ENCODE assay signal across 10 mouse cellular contexts in the genomic region with DNA sequence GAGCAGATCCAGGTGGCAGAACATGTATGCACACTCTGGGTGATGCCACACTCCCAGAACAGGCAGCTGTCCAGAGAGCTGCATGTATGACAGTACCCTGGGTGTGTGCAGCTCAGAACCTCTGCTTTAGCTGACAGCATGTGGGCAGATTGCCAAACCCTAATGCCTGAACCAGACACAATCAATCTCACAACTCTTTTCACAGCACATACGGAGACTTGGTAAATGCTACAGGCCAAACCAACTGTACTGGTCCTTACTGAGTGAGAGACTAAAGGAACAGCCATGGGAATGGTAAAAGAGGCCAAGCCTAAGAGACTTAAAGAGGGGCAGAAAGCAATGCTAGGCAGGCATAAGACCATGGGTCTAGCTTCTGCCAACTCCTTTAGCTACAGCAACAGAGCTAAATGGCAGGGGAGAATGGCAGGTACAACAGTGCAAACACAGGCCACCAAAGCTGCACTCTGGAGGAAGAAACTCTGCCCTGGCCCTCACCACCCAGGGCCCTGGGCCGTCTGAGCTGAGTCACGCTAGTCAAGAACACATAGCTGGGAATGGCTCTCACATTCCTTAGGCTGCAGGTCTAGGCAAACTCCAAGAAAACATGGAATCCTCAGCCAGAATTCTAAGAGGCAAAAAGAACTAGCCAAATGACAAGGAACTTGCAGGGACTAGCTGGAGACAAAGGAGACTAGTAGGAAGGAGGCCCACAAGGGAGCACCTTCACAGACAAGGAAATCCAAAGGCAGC.
DNase-seq lines count a peak whose midpoint lies in the region; ATAC-seq and TF ChIP-seq lines count a peak whose summit lies in the region.
"Had no signal": no experiment of that assay in that cellular context is flagged by ENCODE, and none has a peak within 500 bp of the region (broad histone marks: within the 10 kb centered on the region; RNA-seq: fewer than 3 reads in every experiment).

No protein-coding gene starts in this region.

- peaks cover 9% of the 10 kb centered on the region for H3K4me1 ChIP-seq in liver, embryonic 13.5 days (replicated peaks)
- peaks cover 8% of the 10 kb centered on the region for H3K4me1 ChIP-seq in liver, embryonic 11.5 days (replicated peaks; ENCODE audit: control insufficient read depth, insufficient read depth, low read length)
- H3K4me1 ChIP-seq in forebrain, postnatal 0 days (ENCODE audit: insufficient read depth) = no peaks in the 10 kb centered on the region
- H3K4me1 ChIP-seq in midbrain, embryonic 15.5 days = no peaks in the 10 kb centered on the region
- H3K4me1 ChIP-seq in kidney, embryonic 15.5 days = no peaks in the 10 kb centered on the region

- H3K9me3 ChIP-seq in liver, embryonic 13.5 days (replicated peaks) = no peaks in the 10 kb centered on the region
- no peaks in the 10 kb centered on the region for H3K9me3 ChIP-seq in liver, embryonic 11.5 days (ENCODE audit: control insufficient read depth, low read length)
- H3K9me3 ChIP-seq in forebrain, postnatal 0 days (ENCODE audit: low read length) = no peaks in the 10 kb centered on the region
- no peaks in the 10 kb centered on the region for H3K9me3 ChIP-seq in midbrain, embryonic 15.5 days
- no peaks in the 10 kb centered on the region for H3K9me3 ChIP-seq in kidney, embryonic 15.5 days (replicated peaks)

- no peaks in the 10 kb centered on the region for H3K27me3 ChIP-seq in liver, embryonic 13.5 days
- no peaks in the 10 kb centered on the region for H3K27me3 ChIP-seq in liver, embryonic 11.5 days (replicated peaks; ENCODE audit: control insufficient read depth, insufficient read depth, low read length)
- H3K27me3 ChIP-seq in forebrain, postnatal 0 days (ENCODE audit: insufficient read depth, low read length) = no peaks in the 10 kb centered on the region
- no peaks in the 10 kb centered on the region for H3K27me3 ChIP-seq in midbrain, embryonic 15.5 days (replicated peaks)
- no peaks in the 10 kb centered on the region for H3K27me3 ChIP-seq in kidney, embryonic 15.5 days

- peak; percentile 45 to 47 for DNase-seq in cerebellum, postnatal 10 days
- no peak for DNase-seq in cerebellum, postnatal 36 days
- no peak for DNase-seq in liver, embryonic 13.5 days
- no peak for DNase-seq in liver, embryonic 11.5 days (ENCODE audit: low spot score)
- DNase-seq in forebrain, postnatal 0 days = peak; percentile 55
- no peak for DNase-seq in cerebellum, adult 11-12 months
- DNase-seq: thymus, postnatal 4 days had no signal

- H3K4me3 ChIP-seq in liver, embryonic 13.5 days (replicated peaks) = no peak overlapping the region
- no peak overlapping the region for H3K4me3 ChIP-seq in liver, embryonic 11.5 days (ENCODE audit: low read depth, low read length)
- no peak overlapping the region for H3K4me3 ChIP-seq in forebrain, postnatal 0 days (ENCODE audit: low read depth, low read length)
- H3K4me3 ChIP-seq in midbrain, embryonic 15.5 days = no peak overlapping the region
- no peak overlapping the region for H3K4me3 ChIP-seq in kidney, embryonic 15.5 days (replicated peaks)

- H3K4me2 ChIP-seq in liver, embryonic 13.5 days = no peak overlapping the region
- H3K4me2 ChIP-seq in liver, embryonic 11.5 days = no peak overlapping the region
- H3K4me2 ChIP-seq in forebrain, postnatal 0 days (ENCODE audit: low read depth) = no peak overlapping the region
- no peak overlapping the region for H3K4me2 ChIP-seq in midbrain, embryonic 15.5 days
- H3K4me2 ChIP-seq in kidney, embryonic 15.5 days = no peak overlapping the region

- H3K9ac ChIP-seq in liver, embryonic 13.5 days = no peak overlapping the region
- no peak overlapping the region for H3K9ac ChIP-seq in liver, embryonic 11.5 days (ENCODE audit: low read depth, low read length)
- no peak overlapping the region for H3K9ac ChIP-seq in forebrain, postnatal 0 days
- no peak overlapping the region for H3K9ac ChIP-seq in midbrain, embryonic 15.5 days
- no peak overlapping the region for H3K9ac ChIP-seq in kidney, embryonic 15.5 days

- TF ChIP-seq CTCF in forebrain, postnatal 0 days (IDR thresholded peaks at IDR 0.05; ENCODE audit: low read depth) = no peak

- peaks cover 98% of the 10 kb centered on the region for H3K36me3 ChIP-seq in liver, embryonic 13.5 days
- peaks cover 73% of the 10 kb centered on the region for H3K36me3 ChIP-seq in liver, embryonic 11.5 days (ENCODE audit: control insufficient read depth, insufficient read depth, low read length)
- peaks cover 88% of the 10 kb centered on the region for H3K36me3 ChIP-seq in forebrain, postnatal 0 days (ENCODE audit: insufficient read depth)
- peaks cover 63% of the 10 kb centered on the region for H3K36me3 ChIP-seq in midbrain, embryonic 15.5 days (replicated peaks)
- peaks cover 100% of the 10 kb centered on the region for H3K36me3 ChIP-seq in kidney, embryonic 15.5 days

- 0 out of 2 replicates have a peak, but pooled peaks have one; percentile 2 for ATAC-seq in liver, embryonic 13.5 days (ENCODE audit: low read depth)
- ATAC-seq in liver, embryonic 11.5 days (replicated peaks; ENCODE audit: low FRiP score) = no peak
- ATAC-seq in forebrain, postnatal 0 days = peak; percentile 64
- no peak for ATAC-seq in midbrain, embryonic 15.5 days (replicated peaks)
- ATAC-seq in kidney, embryonic 15.5 days (replicated peaks; ENCODE audit: low FRiP score) = no peak

- WGBS in liver, embryonic 13.5 days (ENCODE audit: insufficient replicate concordance) = 79% methylated on average over 3 of the region's 3 CpGs
- WGBS in liver, embryonic 11.5 days = 79% methylated on average over 3 of the region's 3 CpGs
- WGBS in forebrain, postnatal 0 days = 51% methylated on average over 3 of the region's 3 CpGs
- WGBS in midbrain, embryonic 15.5 days = 64% methylated on average over 3 of the region's 3 CpGs
- WGBS in kidney, embryonic 15.5 days = 70% methylated on average over 3 of the region's 3 CpGs

- H3K27ac ChIP-seq in liver, embryonic 13.5 days = no peak overlapping the region
- no peak overlapping the region for H3K27ac ChIP-seq in liver, embryonic 11.5 days (ENCODE audit: low read depth, low read length)
- peak overlapping the region; percentile 41 for H3K27ac ChIP-seq in forebrain, postnatal 0 days (ENCODE audit: low read depth, low read length)
- 0 out of 2 replicates have a peak overlapping the region, but pooled peaks have one; percentile 2 for H3K27ac ChIP-seq in midbrain, embryonic 15.5 days
- H3K27ac ChIP-seq in kidney, embryonic 15.5 days = no peak overlapping the region
- H3K27ac ChIP-seq: macrophage had no signal

Comparison
In these comparisons a context has a peak if more than half of its experiments do, and no peak if none do; other contexts are left out.
1. DNase-seq: peak in cerebellum, postnatal 10 days (2 of 2) and forebrain, postnatal 0 days (single experiment); none in cerebellum, postnatal 36 days (0 of 2), liver, embryonic 13.5 days (single experiment), liver, embryonic 11.5 days (single experiment) and cerebellum, adult 11-12 months (single experiment).
2. ATAC-seq: peak in liver, embryonic 13.5 days (single experiment) and forebrain, postnatal 0 days (single experiment); none in liver, embryonic 11.5 days (single experiment), midbrain, embryonic 15.5 days (single experiment) and kidney, embryonic 15.5 days (single experiment).
3. H3K27ac ChIP-seq: peak in forebrain, postnatal 0 days (single experiment) and midbrain, embryonic 15.5 days (single experiment); none in liver, embryonic 13.5 days (single experiment), liver, embryonic 11.5 days (single experiment) and kidney, embryonic 15.5 days (single experiment).